Mouse (Mus musculus) hindbrain, postnatal 0 days (tissue): ENCODE measurements around the gene Coq9. TPM values are rescaled to one million over a fixed set of nuclear protein-coding genes. Genes with fewer than 3 reads are reported as not detected.
"Not testable (repeated sequence)": the region's sequence is repeated elsewhere in the genome, so short reads cannot be mapped to it uniquely, and the experiment has no call there.

ENCODE experiments used
- ATAC-seq: fragments of 200-750 bp; cut with Nextera tagmentation; 2 replicates; pipeline ENCODE4 v1.8.0; 2017; ENCODE audit warnings: mild to moderate bottlenecking, moderate TSS enrichment, moderate library complexity
- DNase-seq: peaks from one replicate; pipeline ENCODE4 v3.0.0-alpha.2; 2015; ENCODE audit warnings: low spot score
- H3K27ac ChIP-seq: fragments of 300-500 bp; sonication (generic); 2 replicates; pipeline ENCODE4 v1.5.1; 2014; ENCODE audit warnings: mild to moderate bottlenecking
- H3K27me3 ChIP-seq: fragments of 300-500 bp; sonication (generic); 2 replicates; pipeline ENCODE4 v1.6.1; 2014; ENCODE audit warnings: low read length, mixed read lengths; ENCODE audit not compliant: insufficient read depth
- H3K36me3 ChIP-seq: fragments of 300-500 bp; sonication (generic); 2 replicates; pipeline ENCODE4 v1.6.1; 2014; ENCODE audit warnings: low read length, mixed read lengths; ENCODE audit not compliant: insufficient read depth
- H3K4me1 ChIP-seq: fragments of 300-500 bp; sonication (generic); 2 replicates; pipeline ENCODE4 v1.6.1; 2014; ENCODE audit warnings: antibody characterized with exemption, low read length, mixed read lengths; ENCODE audit not compliant: insufficient read depth
- H3K4me2 ChIP-seq: fragments of 300-500 bp; sonication (generic); 2 replicates; pipeline ENCODE4 v1.6.1; 2014; ENCODE audit warnings: low read depth, mild to moderate bottlenecking, low read length, moderate library complexity, mixed read lengths
- H3K4me3 ChIP-seq: fragments of 300-500 bp; sonication (generic); 2 replicates; pipeline ENCODE4 v1.5.1; 2014; ENCODE audit warnings: low read length
- H3K9ac ChIP-seq: fragments of 300-500 bp; sonication (generic); replicated peaks from 2 replicates; pipeline ENCODE4 v1.6.1; 2014; ENCODE audit warnings: mild to moderate bottlenecking, low read length, moderate library complexity, mixed read lengths
- H3K9me3 ChIP-seq: fragments of 300-500 bp; sonication (generic); 2 replicates; pipeline ENCODE4 v1.6.1; 2016; ENCODE audit warnings: low read length, mixed read lengths
- CTCF ChIP-seq: IDR thresholded peaks from 2 replicates; pipeline ENCODE4 v1.5.1; 2016; ENCODE audit warnings: antibody characterized with exemption, control low read depth, low read depth
- WGBS: fragments of 180-500 bp; shearing (Covaris S2); extraction: QIAGEN DNeasy Blood & Tissue Kit; methylation state at CpG from one replicate; pipeline ENCODE4 v1.1.7; 2014; 5-methylcytosine and 5-hydroxymethylcytosine counted together
- polyA plus RNA-seq: library from polyadenylated mRNA; unstranded; fragments of >200 nt; fragmentation: Nextera tagmentation; extraction: Ambion mirVana; gene quantifications from 2 replicates; pipeline ENCODE4 v1.2.1, GENCODE M21; 2015
- total RNA-seq: library from RNA; depleted of rRNA; stranded (reverse); fragments of >200 nt; gene quantifications from 2 replicates; pipeline ENCODE4 v1.2.3, GENCODE M21; 2014

Gene Coq9
- total and polyA plus RNA-seq, 2 experiments from 2014 or later: 54.7 to 133 TPM

DNA sequence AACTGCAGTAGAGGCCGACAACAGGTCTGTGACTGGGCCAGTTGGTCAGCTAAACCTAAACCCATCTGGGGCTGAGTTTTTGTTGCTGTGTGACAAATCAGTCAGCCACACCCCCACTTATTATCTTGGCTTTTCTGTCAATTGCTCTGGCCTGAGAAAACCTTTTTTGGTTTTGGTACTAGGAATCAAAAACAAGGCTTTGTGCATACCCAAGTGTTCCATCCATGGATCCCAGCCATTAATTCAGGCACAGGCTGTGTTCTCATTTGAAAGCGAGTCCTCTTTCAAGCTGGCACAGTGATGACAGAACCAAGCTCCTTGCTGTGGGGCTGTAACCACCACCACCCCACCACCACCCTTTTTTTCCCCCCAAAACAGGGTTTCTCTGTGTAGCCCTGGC lies 16.7 kb upstream of the Coq9 start:
- peaks cover 19% of the 10 kb centered on the region for H3K36me3 ChIP-seq
- DNase-seq: no peak

DNA sequence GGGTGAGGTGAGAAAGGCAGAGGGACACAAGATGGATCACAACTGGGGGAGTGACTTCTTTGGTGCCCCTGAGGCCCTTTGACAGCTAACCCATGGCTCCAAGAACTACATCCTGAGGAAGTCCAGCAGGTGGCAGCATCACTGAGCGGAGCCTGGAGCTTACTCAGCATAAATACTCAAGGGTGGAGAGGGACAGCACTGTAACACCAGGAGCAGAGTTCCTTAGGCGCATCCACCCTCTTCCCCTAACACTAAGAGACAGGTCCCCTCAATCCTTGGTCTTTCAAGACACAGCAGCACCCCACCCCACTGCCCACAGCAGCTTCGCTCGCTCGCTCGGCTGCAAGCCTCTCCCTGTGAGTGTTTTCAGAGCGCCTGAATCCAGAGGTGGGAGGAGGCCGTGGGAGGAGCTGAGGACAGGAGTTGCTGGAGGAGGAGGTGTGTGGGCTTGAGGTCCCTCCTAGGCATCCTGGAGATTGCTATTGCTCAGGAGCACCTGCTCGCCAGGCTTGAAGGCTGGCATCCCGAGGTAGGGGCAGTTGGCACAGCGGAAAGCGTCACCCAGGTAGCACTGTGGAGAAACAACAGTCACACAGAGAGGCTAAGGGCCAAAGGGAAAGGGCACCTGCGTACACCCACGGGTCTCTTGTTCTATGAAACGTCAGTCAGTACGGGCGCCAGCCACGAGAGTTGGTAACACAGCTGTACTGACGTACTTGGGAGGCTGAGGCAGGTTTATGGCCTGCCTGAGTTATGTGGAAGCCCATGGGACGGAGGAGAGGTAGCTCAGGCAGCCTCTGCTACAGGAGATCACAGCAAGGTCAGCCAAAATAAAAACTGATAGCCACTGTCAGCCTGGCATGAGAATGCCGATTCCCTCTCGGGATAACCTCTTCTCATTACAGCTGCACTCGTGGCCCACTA lies 15.2 kb upstream of the Coq9 start:
- Histone ChIP-seq H3K9ac (no peak overlapping the region), H3K27ac (no peak overlapping the region), H3K27me3 (no peaks in the 10 kb centered on the region), H3K4me2 (no peak overlapping the region), H3K9me3 (no peaks in the 10 kb centered on the region), H3K4me1 (no peaks in the 10 kb centered on the region), H3K4me3 (no peak overlapping the region), H3K36me3 (peaks cover 28% of the 10 kb centered on the region)
- peak; percentile 83 for TF ChIP-seq CTCF
- WGBS: 83% methylated on average over 23 of the region's 23 CpGs
- peak; percentile 78 for DNase-seq
- ATAC-seq: peak; percentile 80

More for the DNA sequence above, 16.7 kb upstream of the Coq9 start:
- Histone ChIP-seq H3K4me2 (no peak overlapping the region), H3K27ac (no peak overlapping the region), H3K4me3 (no peak overlapping the region), H3K4me1 (no peaks in the 10 kb centered on the region), H3K9ac (no peak overlapping the region), H3K9me3 (no peaks in the 10 kb centered on the region), H3K27me3 (no peaks in the 10 kb centered on the region)
- 82% methylated on average over 2 of the region's 2 CpGs for WGBS
- no peak for TF ChIP-seq CTCF
- no peak for ATAC-seq

DNA sequence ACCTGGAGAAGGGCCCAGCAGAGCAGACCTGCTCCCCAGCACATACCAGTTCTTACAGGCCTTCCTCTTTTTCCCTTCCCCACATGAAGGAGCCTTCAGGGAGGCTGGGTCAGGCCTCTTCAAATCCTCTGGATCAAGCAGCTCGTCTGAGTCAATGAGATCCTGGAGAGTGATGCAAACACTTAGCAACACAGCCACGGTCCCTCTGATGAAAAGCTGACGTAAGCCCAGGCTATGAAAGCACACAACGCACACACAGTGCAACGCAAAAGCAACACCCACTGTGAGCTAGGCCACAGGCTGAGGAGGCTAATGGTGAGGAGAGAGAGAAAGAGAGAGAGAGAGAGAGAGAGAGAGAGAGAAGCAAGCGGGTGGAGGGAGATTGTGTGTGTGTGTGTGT lies 13.0 kb upstream of the Coq9 start:
- 87% methylated on average over 6 of the region's 6 CpGs for WGBS

DNA sequence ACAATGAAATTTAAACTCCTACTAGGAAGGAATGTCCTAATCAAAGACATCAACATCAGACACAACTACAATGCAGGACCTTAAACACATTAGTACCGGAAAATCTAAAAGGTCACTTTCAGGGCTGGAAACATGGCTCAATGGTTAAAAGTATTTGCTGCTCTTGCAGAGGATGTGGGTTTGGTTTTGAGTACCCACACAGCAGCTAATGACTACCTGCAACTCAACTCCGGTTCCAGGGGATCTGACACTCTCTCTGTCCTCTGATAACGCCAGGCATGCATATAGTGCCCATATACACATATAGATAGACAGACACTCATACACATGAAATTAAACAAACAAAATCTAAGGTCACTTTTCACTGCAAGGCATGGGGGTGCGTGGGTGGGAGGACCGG lies 11.9 kb upstream of the Coq9 start:
- Histone ChIP-seq H3K4me1 (no peaks in the 10 kb centered on the region), H3K4me3 (no peak overlapping the region), H3K27ac (no peak overlapping the region), H3K9me3 (no peaks in the 10 kb centered on the region), H3K27me3 (no peaks in the 10 kb centered on the region), H3K9ac (no peak overlapping the region), H3K4me2 (no peak overlapping the region), H3K36me3 (peaks cover 30% of the 10 kb centered on the region)
- no peak for ATAC-seq
- WGBS: 96% methylated on average over 5 of the region's 5 CpGs
- no peak for TF ChIP-seq CTCF
- no peak for DNase-seq

More for the DNA sequence above, 13.0 kb upstream of the Coq9 start:
- Histone ChIP-seq H3K27me3 (no peaks in the 10 kb centered on the region), H3K36me3 (peaks cover 33% of the 10 kb centered on the region), H3K9ac (no peak overlapping the region), H3K4me3 (no peak overlapping the region), H3K9me3 (no peaks in the 10 kb centered on the region), H3K27ac (no peak overlapping the region), H3K4me1 (no peaks in the 10 kb centered on the region), H3K4me2 (no peak overlapping the region)
- DNase-seq (no peak), ATAC-seq (no peak)
- TF ChIP-seq CTCF: no peak

DNA sequence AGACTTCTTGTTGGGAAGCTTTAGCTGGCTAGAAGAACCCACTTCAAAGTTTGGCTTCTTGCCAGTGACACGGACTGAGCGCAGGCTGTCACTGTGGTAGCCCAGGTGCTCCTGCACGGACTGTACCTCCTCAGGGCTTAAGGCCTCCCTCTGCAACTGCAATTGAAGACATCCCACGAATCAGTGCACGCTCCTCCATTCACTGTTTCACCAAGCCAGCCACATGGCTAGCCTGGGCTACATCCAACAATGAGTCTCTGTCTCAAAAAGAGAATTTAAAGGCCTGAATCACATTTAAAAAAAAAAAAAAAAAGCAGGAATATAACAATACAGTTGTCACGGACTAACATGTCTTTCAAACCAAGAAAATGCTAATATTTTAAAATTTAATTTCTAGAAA lies 9.8 kb upstream of the Coq9 start:
- TF ChIP-seq CTCF: no peak
- ATAC-seq (no peak), DNase-seq (no peak)
- Histone ChIP-seq H3K4me1 (no peaks in the 10 kb centered on the region), H3K4me2 (no peak overlapping the region), H3K27me3 (no peaks in the 10 kb centered on the region), H3K9me3 (no peaks in the 10 kb centered on the region), H3K36me3 (peaks cover 24% of the 10 kb centered on the region), H3K27ac (no peak overlapping the region), H3K4me3 (no peak overlapping the region), H3K9ac (no peak overlapping the region)
- WGBS: 86% methylated on average over 6 of the region's 6 CpGs

DNA sequence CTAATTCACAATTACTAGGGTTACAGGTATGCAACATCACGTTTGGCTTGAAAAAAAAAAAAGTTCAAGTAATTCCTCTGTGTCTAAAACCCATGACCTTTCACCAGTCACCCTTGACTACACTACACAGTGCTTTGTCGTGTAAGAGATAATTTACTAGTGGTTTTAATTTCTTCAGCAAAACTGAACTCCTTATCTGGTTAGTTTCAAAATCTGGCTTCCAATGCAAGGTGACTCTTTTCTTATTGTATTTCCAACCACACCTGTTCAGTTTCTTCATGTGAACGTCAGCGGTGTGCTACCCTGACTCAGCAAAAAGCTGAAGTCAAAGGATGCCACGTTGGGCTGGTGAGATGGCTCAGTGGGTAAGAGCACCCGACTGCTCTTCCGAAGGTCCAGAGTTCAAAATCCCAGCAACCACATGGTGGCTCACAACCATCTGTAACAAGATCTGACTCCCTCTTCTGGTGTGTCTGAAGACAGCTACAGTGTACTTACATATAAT lies 4.2 kb upstream of the Coq9 start:
- H3K36me3 ChIP-seq, H3K27me3 ChIP-seq, DNase-seq, H3K4me2 ChIP-seq, H3K9ac ChIP-seq, H3K9me3 ChIP-seq, H3K4me1 ChIP-seq, ATAC-seq, H3K4me3 ChIP-seq, H3K27ac ChIP-seq: not testable (repeated sequence)
- WGBS: 73% methylated on average over 7 of the region's 7 CpGs

DNA sequence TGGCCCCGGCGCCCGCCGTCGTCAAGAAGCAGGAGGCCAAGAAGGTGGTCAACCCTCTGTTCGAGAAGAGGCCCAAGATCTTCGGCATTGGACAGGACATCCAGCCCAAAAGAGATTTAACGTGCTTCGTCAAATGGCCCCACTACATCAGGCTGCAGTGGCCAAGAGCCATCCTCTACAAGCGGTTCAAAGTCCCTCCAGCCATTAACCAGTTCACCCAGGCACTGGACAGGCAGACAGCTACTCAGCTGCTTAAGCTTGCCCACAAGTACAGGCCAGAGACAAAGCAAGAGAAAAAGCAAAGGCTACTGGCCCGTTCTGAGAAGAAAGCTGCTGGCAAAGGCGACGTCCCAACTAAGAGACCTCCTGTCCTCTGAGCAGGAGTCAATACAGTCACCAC lies 2.4 kb upstream of the Coq9 start:
- not testable (repeated sequence) for H3K36me3 ChIP-seq, H3K9ac ChIP-seq, H3K4me3 ChIP-seq, H3K4me2 ChIP-seq, H3K9me3 ChIP-seq, DNase-seq, H3K27ac ChIP-seq, H3K4me1 ChIP-seq, H3K27me3 ChIP-seq, ATAC-seq
- 93% methylated on average over 13 of the region's 13 CpGs for WGBS
